Mouse (Mus musculus): ENCODE results near the gene Atp1b1. TPM values are rescaled to one million over a fixed set of nuclear protein-coding genes. Genes with fewer than 3 reads are reported as not detected.

Gene Atp1b1
- polyA plus RNA-seq, 1 experiment from 2014 or later, result 227 TPM

DNA sequence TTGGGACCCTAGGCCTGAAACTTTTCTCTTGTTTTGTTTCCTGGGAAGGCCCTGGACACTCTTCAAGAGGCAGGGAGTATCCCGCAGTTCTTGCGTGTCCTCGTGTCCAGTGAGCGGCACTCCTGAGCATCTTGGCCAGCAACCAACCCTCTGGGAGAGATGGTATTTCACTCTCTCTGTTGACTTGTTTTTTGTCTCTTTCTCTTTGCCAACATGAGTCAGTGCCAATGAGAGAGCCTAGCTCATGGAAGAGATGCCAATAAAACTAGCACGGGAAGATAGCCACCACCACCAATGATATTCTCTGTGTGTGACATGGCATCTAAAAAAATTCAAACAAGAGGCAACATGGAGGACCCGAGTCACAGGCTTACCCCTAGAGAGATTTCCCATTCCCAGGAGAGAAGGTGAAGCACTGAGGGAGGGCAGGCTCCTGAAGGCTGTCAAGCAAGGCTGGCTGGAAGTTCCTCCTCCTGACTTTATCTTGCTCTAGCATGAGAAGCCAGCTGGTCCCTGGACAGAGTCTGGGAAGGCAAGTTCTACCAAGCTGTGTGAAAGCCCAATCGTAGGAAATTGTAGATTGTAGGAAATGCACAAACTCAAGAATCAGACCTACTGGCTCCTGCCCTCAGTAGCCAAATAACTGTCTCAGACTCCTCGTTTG is 35.0 kb upstream of the Atp1b1 start:
- ATAC-seq, result no peak
- H3K4me2 ChIP-seq (replicated peaks; ENCODE audit: low read depth), result no peak overlapping the region
- 72% methylated on average over 8 of the region's 8 CpGs for WGBS

DNA sequence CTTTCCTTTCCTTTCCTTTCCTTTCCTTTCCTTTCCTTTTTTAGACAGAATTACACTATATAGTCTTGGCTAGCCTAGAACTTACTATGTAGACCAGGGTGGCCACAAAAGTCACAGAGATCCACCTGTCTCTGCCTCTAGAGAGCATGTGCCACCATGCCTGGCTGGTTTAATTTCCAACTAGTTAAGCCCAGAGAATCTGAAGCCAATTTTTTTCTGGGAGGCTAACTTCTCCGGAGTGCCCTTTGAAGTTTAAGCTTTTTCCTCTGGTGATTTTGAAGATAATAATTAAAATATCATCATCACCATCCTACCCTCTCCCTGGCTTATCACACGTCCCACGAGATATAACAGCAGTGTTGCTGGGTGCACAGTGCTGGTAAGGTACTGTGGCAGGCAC is 34.3 kb upstream of the Atp1b1 start:
- Histone ChIP-seq H3K9me3 (ENCODE audit: control insufficient read depth) (no peaks in the 10 kb centered on the region), H3K36me3 (ENCODE audit: control insufficient read depth, insufficient read depth) (no peaks in the 10 kb centered on the region), H3K27ac (ENCODE audit: low read depth, low read length) (no peak overlapping the region), H3K4me3 (ENCODE audit: low read depth, low read length) (no peak overlapping the region), H3K4me2 (replicated peaks; ENCODE audit: low read depth) (no peak overlapping the region), H3K27me3 (replicated peaks; ENCODE audit: control insufficient read depth, insufficient read depth, low read length) (no peaks in the 10 kb centered on the region), H3K4me1 (replicated peaks; ENCODE audit: control insufficient read depth, insufficient read depth, low read length) (no peaks in the 10 kb centered on the region), H3K9ac (ENCODE audit: low read depth, low read length) (no peak overlapping the region)
- no peak for TF ChIP-seq CTCF (IDR thresholded peaks at IDR 0.05; ENCODE audit: low read depth)
- 87% methylated on average over 3 of the region's 3 CpGs for WGBS
- no peak for ATAC-seq

More for the DNA sequence above, 35.0 kb upstream of the Atp1b1 start:
- no peak for TF ChIP-seq CTCF (IDR thresholded peaks at IDR 0.05; ENCODE audit: low read depth)
- Histone ChIP-seq H3K4me3 (ENCODE audit: low read depth, low read length) (no peak overlapping the region), H3K4me1 (replicated peaks; ENCODE audit: control insufficient read depth, insufficient read depth, low read length) (no peaks in the 10 kb centered on the region), H3K27ac (ENCODE audit: low read depth, low read length) (no peak overlapping the region), H3K27me3 (replicated peaks; ENCODE audit: control insufficient read depth, insufficient read depth, low read length) (no peaks in the 10 kb centered on the region), H3K36me3 (ENCODE audit: control insufficient read depth, insufficient read depth) (no peaks in the 10 kb centered on the region), H3K9me3 (ENCODE audit: control insufficient read depth) (no peaks in the 10 kb centered on the region), H3K9ac (ENCODE audit: low read depth, low read length) (no peak overlapping the region)

DNA sequence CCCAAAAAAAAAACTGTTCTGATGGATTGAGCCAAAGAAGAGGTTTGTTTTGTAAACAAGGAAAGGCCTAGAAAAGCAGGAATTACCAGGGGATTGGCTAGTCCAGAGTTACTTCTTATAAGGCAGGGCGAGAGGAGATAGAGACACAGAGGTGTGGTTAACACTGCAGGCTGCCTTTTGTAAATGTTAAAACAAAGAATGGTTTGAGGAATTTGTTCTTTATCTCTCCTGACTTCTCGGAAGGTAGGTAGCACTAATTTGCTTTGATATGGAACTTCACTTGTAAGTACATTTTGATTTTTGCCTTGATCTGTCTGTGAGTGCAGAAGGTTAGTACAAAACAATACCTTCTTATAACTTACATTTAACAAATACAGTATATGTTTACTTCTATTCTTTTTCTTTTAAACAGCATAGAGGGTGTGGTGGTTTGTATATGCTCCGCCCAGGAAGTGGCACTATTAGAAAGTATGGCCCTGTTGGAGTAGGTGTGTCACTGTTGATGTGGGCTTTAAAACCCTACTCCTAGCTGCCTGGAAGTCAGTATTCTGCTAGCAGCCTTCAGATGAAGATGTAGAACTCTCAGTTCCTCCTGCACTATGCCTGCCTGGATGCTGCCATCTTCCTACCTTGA is 31.9 kb upstream of the Atp1b1 start:
- Histone ChIP-seq H3K4me2 (replicated peaks; ENCODE audit: low read depth) (no peak overlapping the region), H3K27me3 (replicated peaks; ENCODE audit: control insufficient read depth, insufficient read depth, low read length) (no peaks in the 10 kb centered on the region), H3K9me3 (ENCODE audit: control insufficient read depth) (no peaks in the 10 kb centered on the region), H3K4me1 (replicated peaks; ENCODE audit: control insufficient read depth, insufficient read depth, low read length) (no peaks in the 10 kb centered on the region), H3K9ac (ENCODE audit: low read depth, low read length) (no peak overlapping the region), H3K36me3 (ENCODE audit: control insufficient read depth, insufficient read depth) (no peaks in the 10 kb centered on the region), H3K4me3 (ENCODE audit: low read depth, low read length) (no peak overlapping the region), H3K27ac (ENCODE audit: low read depth, low read length) (no peak overlapping the region)
- no peak for TF ChIP-seq CTCF (IDR thresholded peaks at IDR 0.05; ENCODE audit: low read depth)
- 76% methylated on average over 3 of the region's 3 CpGs for WGBS
- no peak for ATAC-seq

DNA sequence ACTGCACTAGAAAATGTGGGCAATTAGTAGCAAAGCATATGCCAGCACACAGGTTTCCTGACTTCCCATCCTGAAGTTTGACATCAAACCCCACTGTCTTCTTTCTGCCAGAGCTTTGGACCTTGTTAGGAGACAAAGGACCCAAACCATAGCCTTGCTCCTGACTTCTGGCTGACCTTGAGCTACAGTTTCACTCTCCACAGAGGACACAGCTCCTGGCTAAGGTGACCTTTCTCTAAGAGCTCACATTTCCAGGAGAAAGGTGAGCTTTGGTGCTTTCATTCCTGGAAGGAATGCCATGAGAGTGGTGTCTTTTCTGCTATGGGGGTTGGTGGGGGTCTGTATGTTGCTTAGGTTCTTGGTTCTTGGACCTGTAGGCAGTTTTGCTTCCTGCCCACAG is 25.6 kb upstream of the Atp1b1 start:
- no peak overlapping the region for H3K9ac ChIP-seq (ENCODE audit: low read depth, low read length)
- H3K4me3 ChIP-seq (ENCODE audit: low read depth, low read length), result no peak overlapping the region
- no peaks in the 10 kb centered on the region for H3K27me3 ChIP-seq (replicated peaks; ENCODE audit: control insufficient read depth, insufficient read depth, low read length)
- no peaks in the 10 kb centered on the region for H3K9me3 ChIP-seq (ENCODE audit: control insufficient read depth)
- H3K27ac ChIP-seq (ENCODE audit: low read depth, low read length), result no peak overlapping the region
- H3K4me2 ChIP-seq (replicated peaks; ENCODE audit: low read depth), result no peak overlapping the region
- ATAC-seq, result no peak
- no peaks in the 10 kb centered on the region for H3K4me1 ChIP-seq (replicated peaks; ENCODE audit: control insufficient read depth, insufficient read depth, low read length)
- no peaks in the 10 kb centered on the region for H3K36me3 ChIP-seq (ENCODE audit: control insufficient read depth, insufficient read depth)
- no peak for TF ChIP-seq CTCF (IDR thresholded peaks at IDR 0.05; ENCODE audit: low read depth)

DNA sequence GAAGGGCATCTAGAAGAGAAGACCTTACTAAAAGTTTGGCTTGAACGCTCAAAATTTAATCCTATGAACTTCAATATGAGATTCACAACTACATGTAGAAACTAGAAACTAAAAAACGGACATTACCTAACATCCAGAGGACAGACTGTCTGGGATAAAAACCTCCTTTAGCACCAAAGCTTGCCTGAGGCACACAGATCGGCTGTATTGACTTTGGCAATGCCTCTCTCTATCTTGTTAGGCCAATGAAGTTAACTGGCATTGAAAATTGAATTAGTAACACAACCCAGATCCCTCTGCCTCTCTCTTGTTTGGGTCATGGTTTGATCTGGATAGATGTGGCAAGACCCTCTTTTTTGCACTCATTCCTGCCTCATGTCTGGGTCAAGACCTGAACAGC is 24.7 kb upstream of the Atp1b1 start:
- H3K4me2 ChIP-seq (replicated peaks; ENCODE audit: low read depth), result no peak overlapping the region
- no peak for TF ChIP-seq CTCF (IDR thresholded peaks at IDR 0.05; ENCODE audit: low read depth)
- H3K4me1 ChIP-seq (replicated peaks; ENCODE audit: control insufficient read depth, insufficient read depth, low read length), result no peaks in the 10 kb centered on the region
- no peak overlapping the region for H3K27ac ChIP-seq (ENCODE audit: low read depth, low read length)
- WGBS, result 79% methylated on average over 3 of the region's 3 CpGs
- ATAC-seq, result no peak
- no peaks in the 10 kb centered on the region for H3K27me3 ChIP-seq (replicated peaks; ENCODE audit: control insufficient read depth, insufficient read depth, low read length)
- H3K9me3 ChIP-seq (ENCODE audit: control insufficient read depth), result no peaks in the 10 kb centered on the region
- no peak overlapping the region for H3K9ac ChIP-seq (ENCODE audit: low read depth, low read length)
- no peaks in the 10 kb centered on the region for H3K36me3 ChIP-seq (ENCODE audit: control insufficient read depth, insufficient read depth)
- H3K4me3 ChIP-seq (ENCODE audit: low read depth, low read length), result no peak overlapping the region

DNA sequence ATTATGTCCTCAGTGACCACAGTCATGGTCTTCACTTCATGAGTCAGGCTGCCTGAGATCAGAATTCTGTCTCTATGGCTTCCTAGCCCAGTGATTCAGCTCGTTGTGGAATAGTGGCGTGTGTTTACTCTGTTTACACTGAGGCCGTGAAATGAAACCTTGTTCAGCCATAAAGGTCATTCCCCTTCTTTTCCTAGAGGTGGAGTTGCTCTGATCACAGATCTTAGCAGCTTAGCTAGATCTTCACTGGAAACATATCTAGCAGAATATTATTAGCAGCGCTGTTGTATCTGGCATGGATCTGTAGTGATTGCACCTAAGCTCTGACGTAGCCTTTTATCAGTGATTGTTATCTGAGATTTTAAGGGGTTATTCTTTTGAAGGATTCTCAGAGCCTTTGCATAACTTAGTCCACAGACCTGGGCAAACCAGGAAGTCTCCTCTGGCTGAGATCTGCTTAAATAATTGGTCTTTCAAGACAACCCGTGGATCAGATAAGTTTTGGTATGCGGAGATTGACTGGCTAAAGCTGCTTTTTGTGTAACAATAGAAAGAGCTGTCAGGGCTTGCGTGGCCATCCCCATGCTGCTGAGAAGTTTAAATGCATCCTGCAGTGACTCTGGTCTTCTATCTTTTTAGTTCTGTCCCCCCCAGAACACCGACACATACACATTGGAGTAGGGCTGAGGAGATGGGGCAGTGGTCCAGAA is 23.6 kb upstream of the Atp1b1 start:
- H3K4me3 ChIP-seq (ENCODE audit: low read depth, low read length), result no peak overlapping the region
- peak; percentile 54 for TF ChIP-seq CTCF (IDR thresholded peaks at IDR 0.05; ENCODE audit: low read depth)
- no peaks in the 10 kb centered on the region for H3K36me3 ChIP-seq (ENCODE audit: control insufficient read depth, insufficient read depth)
- H3K4me2 ChIP-seq (replicated peaks; ENCODE audit: low read depth), result peak overlapping the region; percentile 47; the same call in 1 of the 2 replicates
- H3K9ac ChIP-seq (ENCODE audit: low read depth, low read length), result no peak overlapping the region
- no peaks in the 10 kb centered on the region for H3K4me1 ChIP-seq (replicated peaks; ENCODE audit: control insufficient read depth, insufficient read depth, low read length)
- peak; percentile 85 for ATAC-seq
- no peaks in the 10 kb centered on the region for H3K27me3 ChIP-seq (replicated peaks; ENCODE audit: control insufficient read depth, insufficient read depth, low read length)
- 27% methylated on average over 9 of the region's 9 CpGs for WGBS
- no peaks in the 10 kb centered on the region for H3K9me3 ChIP-seq (ENCODE audit: control insufficient read depth)
- H3K27ac ChIP-seq (ENCODE audit: low read depth, low read length), result peak overlapping the region; percentile 75
